Mouse (Mus musculus): ENCODE results near the gene Frrs1l.

Frrs1l gene

GRCm38 (mm10) chr4:56965586-56966179, 24.5 kb downstream of the Frrs1l start:
- no peak for DNase-seq

- DNase-seq = no peak
Observed at GRCm38 (mm10) chr4:56963687-56964086, 26.5 kb downstream of the Frrs1l start.

- DNase-seq = peak; percentile 44 to 48
Observed at GRCm38 (mm10) chr4:56961320-56961925, 28.8 kb downstream of the Frrs1l start.

- DNase-seq = peak in 1 of 2 experiments; percentile 45
Observed at GRCm38 (mm10) chr4:56957518-56957917, 32.7 kb downstream of the Frrs1l start.

GRCm38 (mm10) chr4:56953235-56953634, 37.0 kb downstream of the Frrs1l start:
- no peak for DNase-seq

- no peak for DNase-seq
Observed at GRCm38 (mm10) chr4:56951701-56952100, 38.5 kb downstream of the Frrs1l start.

- DNase-seq = peak in 1 of 2 experiments; percentile 39
Observed at GRCm38 (mm10) chr4:56949494-56949893, 40.7 kb downstream of the Frrs1l start.

GRCm38 (mm10) chr4:56946641-56947640, 43.2 kb downstream of the Frrs1l start, which contains the start of gene Tmem245:
Tmem245 (minus strand) TSS chr4:56947437.
- peak; percentile 96 to 97 for DNase-seq

- no peak for DNase-seq
Observed at GRCm38 (mm10) chr4:56946180-56946579, 44.0 kb downstream of the Frrs1l start.

- peak; percentile 44 to 74 for DNase-seq
Observed at GRCm38 (mm10) chr4:56944286-56944685, 45.9 kb downstream of the Frrs1l start.

- DNase-seq = no peak
Observed at GRCm38 (mm10) chr4:56943258-56943657, 46.9 kb downstream of the Frrs1l start.

- no peak for DNase-seq
Observed at GRCm38 (mm10) chr4:56942567-56942966, 47.6 kb downstream of the Frrs1l start.

- DNase-seq = no peak
Observed at GRCm38 (mm10) chr4:56941481-56941880, 48.7 kb downstream of the Frrs1l start.

GRCm38 (mm10) chr4:56937136-56937535, 53.1 kb downstream of the Frrs1l start:
- DNase-seq = peak; percentile 59 to 79

- no peak for DNase-seq
Observed at GRCm38 (mm10) chr4:56935327-56935726, 54.9 kb downstream of the Frrs1l start.

GRCm38 (mm10) chr4:56933154-56933553, 57.0 kb downstream of the Frrs1l start:
- no peak for DNase-seq

GRCm38 (mm10) chr4:56932096-56932495, 58.1 kb downstream of the Frrs1l start:
- no peak for DNase-seq

- peak in 1 of 2 experiments; percentile 58 for DNase-seq
Observed at GRCm38 (mm10) chr4:56930312-56930711, 59.9 kb downstream of the Frrs1l start.

GRCm38 (mm10) chr4:56926971-56927370, 63.2 kb downstream of the Frrs1l start:
- DNase-seq = no peak

- no peak for DNase-seq
Observed at GRCm38 (mm10) chr4:56922229-56922628, 68.0 kb downstream of the Frrs1l start.

GRCm38 (mm10) chr4:56915732-56916325, 74.4 kb downstream of the Frrs1l start:
- DNase-seq = no peak

- no peak for DNase-seq
Observed at GRCm38 (mm10) chr4:56914761-56915160, 75.4 kb downstream of the Frrs1l start.

GRCm38 (mm10) chr4:56914338-56914737, 75.9 kb downstream of the Frrs1l start:
- DNase-seq = no peak
